Mouse (Mus musculus) thymus, adult 2 months (tissue): ENCODE data around the gene Mtif3.

Experiments used
- CTCF ChIP-seq: fragments of 200-500 bp; IDR thresholded peaks from 2 replicates; pipeline ENCODE4 v1.5.1; 2012; ENCODE audit warnings: mild to moderate bottlenecking, control low read depth, low read length, moderate library complexity, borderline replicate concordance; ENCODE audit not compliant: control insufficient read depth, poor library complexity, insufficient read depth; ENCODE audit errors: extremely low read depth
- POLR2A ChIP-seq: fragments of 200-500 bp; IDR thresholded peaks from 2 replicates; pipeline ENCODE4 v1.6.1; 2012; ENCODE audit warnings: mild to moderate bottlenecking, low read length, control low read depth, moderate library complexity; ENCODE audit not compliant: control insufficient read depth, poor library complexity, insufficient read depth; ENCODE audit errors: extremely low read depth

DNA sequence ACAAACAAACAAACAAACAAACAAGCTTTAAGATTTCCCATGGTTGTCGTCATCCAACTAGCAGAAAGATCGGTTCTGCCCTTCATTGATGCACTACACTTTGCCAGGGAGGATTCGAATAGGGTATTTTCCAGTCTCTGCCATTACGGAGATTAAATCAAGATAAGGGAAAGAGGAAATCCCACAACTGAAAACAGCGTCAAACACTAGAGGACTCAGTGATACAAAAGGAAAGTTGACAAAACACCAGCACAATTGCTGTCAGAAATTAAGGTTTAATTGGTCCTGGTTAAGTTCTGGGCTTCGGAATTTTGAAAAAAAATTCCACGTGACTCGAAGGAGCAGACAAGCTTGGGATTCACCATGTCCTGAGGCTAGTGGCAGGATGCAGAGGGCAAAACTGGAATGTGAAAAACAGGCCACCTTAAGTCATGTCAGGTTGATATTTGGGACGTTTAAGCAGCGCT, 15.5 kb downstream of the Mtif3 start:
- TF ChIP-seq CTCF, result no peak
- no peak for TF ChIP-seq POLR2A
